Mouse (Mus musculus) heart, embryonic 14.5 days (tissue): ENCODE results near the gene 4930556J24Rik. TPM values are rescaled to one million over a fixed set of nuclear protein-coding genes. Genes with fewer than 3 reads are reported as not detected.
"Not testable (repeated sequence)": the region's sequence is repeated elsewhere in the genome, so short reads cannot be mapped to it uniquely, and the experiment has no call there.

Source experiments
- ATAC-seq: fragments of 200-750 bp; cut with Nextera tagmentation; 2 replicates; pipeline ENCODE4 v1.8.0; 2017; ENCODE audit warnings: low read depth, moderate TSS enrichment; ENCODE audit not compliant: insufficient number of reproducible peaks, insufficient read depth, low FRiP score
- H3K27ac ChIP-seq, 2 experiments: fragments of 200-500 bp in 1 of 2; fragments of 300-500 bp in 1 of 2; sonication (generic) in 1 of 2; replicated peaks in 1 of 2; 2 replicates each; pipeline ENCODE4 v1.5.1; 2012 to 2014; ENCODE audit warnings: low read depth in 2 of 2, low read length in 2 of 2, control low read depth in 1 of 2, mild to moderate bottlenecking in 1 of 2, mixed read lengths in 1 of 2; ENCODE audit not compliant: control insufficient read depth in 1 of 2, insufficient read depth in 1 of 2
- H3K27me3 ChIP-seq: fragments of 300-500 bp; sonication (generic); 2 replicates; pipeline ENCODE4 v1.6.1; 2014; ENCODE audit warnings: mild to moderate bottlenecking, low read length, control low read depth; ENCODE audit not compliant: control insufficient read depth, insufficient read depth
- H3K36me3 ChIP-seq: fragments of 300-500 bp; sonication (generic); 2 replicates; pipeline ENCODE4 v1.6.1; 2014; ENCODE audit warnings: mild to moderate bottlenecking, control low read depth, low read length, mixed read lengths; ENCODE audit not compliant: control insufficient read depth, insufficient read depth
- H3K4me1 ChIP-seq, 2 experiments: fragments of 200-500 bp in 1 of 2; fragments of 300-500 bp in 1 of 2; sonication (generic) in 1 of 2; 2 replicates each; pipeline ENCODE4 v1.6.1; 2012 to 2014; ENCODE audit warnings: low read length in 2 of 2, control low read depth in 1 of 2, mixed read lengths in 1 of 2; ENCODE audit not compliant: control insufficient read depth in 2 of 2, insufficient read depth in 2 of 2
- H3K4me2 ChIP-seq: fragments of 300-500 bp; sonication (generic); 2 replicates; pipeline ENCODE4 v1.6.1; 2014; ENCODE audit warnings: mild to moderate bottlenecking, low read length
- H3K4me3 ChIP-seq, 2 experiments: fragments of 200-500 bp in 1 of 2; fragments of 300-500 bp in 1 of 2; sonication (generic) in 1 of 2; 2 replicates each; pipeline ENCODE4 v1.5.1; 2012 to 2014; ENCODE audit warnings: low read length in 2 of 2, mild to moderate bottlenecking in 2 of 2, control low read depth in 1 of 2, low read depth in 1 of 2, moderate library complexity in 1 of 2; ENCODE audit not compliant: control insufficient read depth in 1 of 2, insufficient read depth in 1 of 2
- H3K9ac ChIP-seq: fragments of 300-500 bp; sonication (generic); 2 replicates; pipeline ENCODE4 v1.6.1; 2014; ENCODE audit warnings: mild to moderate bottlenecking, low read length
- H3K9me3 ChIP-seq: fragments of 300-500 bp; sonication (generic); 2 replicates; pipeline ENCODE4 v1.6.1; 2016; ENCODE audit warnings: low read length, control low read depth; ENCODE audit not compliant: control insufficient read depth
- WGBS: fragments of 180-500 bp; shearing (Covaris S2); extraction: QIAGEN DNeasy Blood & Tissue Kit; methylation state at CpG from one replicate; pipeline ENCODE4 v1.1.7; 2014; 5-methylcytosine and 5-hydroxymethylcytosine counted together
- polyA plus RNA-seq: library from polyadenylated mRNA; unstranded; fragments of >200 nt; fragmentation: Nextera tagmentation; extraction: Ambion mirVana; gene quantifications from 2 replicates; pipeline ENCODE4 v1.2.1, GENCODE M21; 2014

4930556J24Rik gene
- polyA plus RNA-seq: not detected in 2 replicates

- H3K4me1 ChIP-seq: no peaks in the 10 kb centered on the region
- no peak within 1 kb of the TSS for H3K9ac ChIP-seq
- H3K27ac ChIP-seq: no peak within 1 kb of the TSS
- no peak within 1 kb of the TSS for H3K4me3 ChIP-seq
- ATAC-seq: no peak
- WGBS: 96% methylated on average over 6 of the region's 6 CpGs
- H3K36me3 ChIP-seq: peaks cover 90% of the 10 kb centered on the region
- no peaks in the 10 kb centered on the region for H3K27me3 ChIP-seq
- no peaks in the 10 kb centered on the region for H3K9me3 ChIP-seq
- H3K4me2 ChIP-seq: no peak within 1 kb of the TSS
Observed at GRCm38 (mm10) chr11:3976678-3977077, at the start of gene 4930556J24Rik. Gene 4930556J24Rik, minus strand, starts transcription at chr11:3976778.

DNA sequence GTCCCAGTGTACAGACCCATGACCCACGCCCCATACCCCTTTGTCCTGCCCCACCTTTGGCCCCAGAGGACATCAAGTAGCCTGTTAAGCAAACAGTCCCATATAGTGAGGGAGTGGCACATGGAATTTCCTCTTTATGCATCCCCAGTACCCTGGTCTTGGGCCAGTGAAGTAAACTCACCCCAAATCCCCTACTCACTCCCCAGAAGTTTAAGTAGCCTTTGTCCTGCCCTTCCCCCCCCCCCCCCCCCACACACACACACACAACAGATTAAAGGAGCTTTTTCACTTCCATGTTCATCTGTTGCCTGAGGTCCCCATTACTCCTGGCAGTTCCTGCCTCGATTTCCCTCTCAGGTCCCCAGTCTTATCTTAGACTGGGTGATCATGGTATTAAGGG is 46.7 kb upstream of the 4930556J24Rik start:
- ATAC-seq: no peak
- WGBS: 51% methylated on average over 2 of the region's 2 CpGs

DNA sequence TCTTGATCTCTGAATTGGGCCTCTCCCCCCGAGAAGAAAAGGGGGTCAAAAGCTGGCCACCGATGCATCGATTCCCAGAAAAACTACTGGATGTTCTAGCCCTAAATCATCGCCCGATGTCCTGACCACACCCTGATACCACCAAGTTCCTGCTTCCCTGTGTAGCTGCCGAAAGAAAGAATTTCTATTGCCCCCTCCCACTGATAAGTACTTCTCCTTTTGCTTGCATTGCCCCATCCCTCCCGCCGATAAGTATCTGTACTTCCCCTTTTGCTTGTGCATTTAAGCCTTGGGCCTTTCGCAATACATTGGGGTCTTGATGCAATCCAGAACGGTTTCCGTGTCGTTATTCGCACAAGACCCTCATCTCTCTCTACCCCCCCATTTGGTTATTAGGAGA is 45.5 kb upstream of the 4930556J24Rik start:
- not testable (repeated sequence) for ATAC-seq, H3K9me3 ChIP-seq, H3K4me2 ChIP-seq, H3K27ac ChIP-seq, H3K4me3 ChIP-seq, H3K36me3 ChIP-seq, H3K27me3 ChIP-seq, H3K9ac ChIP-seq, H3K4me1 ChIP-seq
- 84% methylated on average over 13 of the region's 13 CpGs for WGBS

More for the DNA sequence above, 46.7 kb upstream of the 4930556J24Rik start:
- Histone ChIP-seq H3K27me3 (no peaks in the 10 kb centered on the region), H3K27ac (no peak overlapping the region), H3K36me3 (no peaks in the 10 kb centered on the region), H3K4me3 (no peak overlapping the region), H3K9ac (no peak overlapping the region), H3K9me3 (no peaks in the 10 kb centered on the region), H3K4me2 (no peak overlapping the region), H3K4me1 (no peaks in the 10 kb centered on the region)

- H3K4me2 ChIP-seq: not testable (repeated sequence)
- WGBS: 83% methylated on average over 14 of the region's 14 CpGs
Observed at GRCm38 (mm10) chr11:4015796-4016195, 39.2 kb upstream of the 4930556J24Rik start.

DNA sequence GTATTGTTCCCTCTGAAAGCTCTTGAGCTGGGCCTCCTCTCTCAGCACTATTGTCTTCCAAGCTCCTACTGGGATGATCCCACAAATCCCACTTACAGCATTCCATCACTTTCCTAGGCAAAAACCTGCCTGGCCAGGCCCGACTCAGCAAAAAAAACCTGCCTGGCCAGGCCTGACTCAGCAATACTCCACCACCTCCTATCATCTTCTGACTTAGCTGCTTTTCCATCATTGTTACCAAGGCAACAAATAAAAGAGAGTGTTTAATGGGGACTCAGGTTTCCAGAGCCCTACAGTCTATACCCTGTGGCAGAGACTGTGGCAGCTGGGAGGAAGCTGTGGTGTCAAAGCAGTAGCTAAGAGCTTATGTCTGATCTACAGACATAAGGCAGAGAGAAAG is 36.0 kb upstream of the 4930556J24Rik start:
- H3K9ac ChIP-seq: no peak overlapping the region
- no peaks in the 10 kb centered on the region for H3K27me3 ChIP-seq
- no peak for ATAC-seq
- H3K4me1 ChIP-seq: no peaks in the 10 kb centered on the region
- no peaks in the 10 kb centered on the region for H3K36me3 ChIP-seq
- H3K4me3 ChIP-seq: no peak overlapping the region
- H3K4me2 ChIP-seq: no peak overlapping the region
- H3K27ac ChIP-seq: no peak overlapping the region
- WGBS: 68% methylated on average over 1 of the region's 1 CpGs
- H3K9me3 ChIP-seq: no peaks in the 10 kb centered on the region

More at GRCm38 (mm10) chr11:4015796-4016195, 39.2 kb upstream of the 4930556J24Rik start:
- not testable (repeated sequence) for H3K4me1 ChIP-seq, H3K9ac ChIP-seq, H3K4me3 ChIP-seq, H3K27ac ChIP-seq, ATAC-seq, H3K27me3 ChIP-seq, H3K36me3 ChIP-seq, H3K9me3 ChIP-seq

DNA sequence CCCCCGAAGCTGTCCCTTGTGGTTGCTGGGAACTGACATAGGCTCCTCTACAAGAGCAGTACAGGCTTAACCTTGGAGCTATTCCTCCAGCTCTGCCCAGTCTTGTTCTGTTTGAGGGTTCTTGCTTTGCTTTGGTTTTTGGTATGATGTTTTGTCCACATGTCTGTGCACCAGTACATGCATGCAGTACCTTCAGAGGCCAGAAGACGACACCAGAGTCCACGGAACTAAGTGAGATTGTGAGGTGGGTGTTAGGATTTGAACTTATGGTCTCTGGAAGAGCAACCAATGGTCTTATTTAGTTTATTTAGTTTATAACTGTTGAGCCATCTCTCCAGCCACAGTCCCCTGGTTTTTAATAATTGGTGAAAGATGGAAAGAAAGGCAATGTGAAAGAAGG is 29.9 kb upstream of the 4930556J24Rik start:
- Histone ChIP-seq H3K4me3 (no peak overlapping the region), H3K27me3 (no peaks in the 10 kb centered on the region), H3K27ac (no peak overlapping the region), H3K9me3 (no peaks in the 10 kb centered on the region), H3K36me3 (no peaks in the 10 kb centered on the region), H3K4me2 (no peak overlapping the region), H3K4me1 (no peaks in the 10 kb centered on the region), H3K9ac (no peak overlapping the region)
- WGBS: 77% methylated on average over 3 of the region's 3 CpGs
- no peak for ATAC-seq

- Histone ChIP-seq H3K4me2 (no peak overlapping the region), H3K4me3 (no peak overlapping the region), H3K27me3 (peaks cover 6% of the 10 kb centered on the region), H3K9ac (no peak overlapping the region), H3K36me3 (no peaks in the 10 kb centered on the region), H3K9me3 (no peaks in the 10 kb centered on the region), H3K27ac (no peak overlapping the region), H3K4me1 (no peaks in the 10 kb centered on the region)
- WGBS: 53% methylated on average over 5 of the region's 5 CpGs
- no peak for ATAC-seq
Observed at GRCm38 (mm10) chr11:4005220-4005805, 28.7 kb upstream of the 4930556J24Rik start.

DNA sequence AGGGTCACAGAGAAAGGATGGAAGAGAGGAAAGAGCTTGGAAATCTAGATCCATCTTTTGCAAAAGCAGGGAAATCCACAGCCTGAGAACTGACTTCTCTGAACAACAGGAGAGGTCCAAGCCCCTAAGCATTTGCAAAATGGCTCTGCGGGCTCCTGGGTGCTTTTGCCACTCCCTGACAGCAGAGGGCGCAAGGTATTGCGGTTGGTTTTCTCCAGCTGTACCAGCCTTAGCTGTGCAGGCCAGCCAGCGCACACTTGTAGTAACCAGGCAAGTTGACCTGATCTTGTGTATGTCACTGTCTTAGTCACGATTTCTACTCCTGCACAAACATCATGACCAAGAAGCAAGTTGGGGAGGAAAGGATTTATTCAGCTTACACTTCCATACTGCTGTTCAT is 25.0 kb upstream of the 4930556J24Rik start:
- peaks cover 7% of the 10 kb centered on the region in 2 experiments; a peak in 3 of 4 replicates for H3K4me1 ChIP-seq
- no peak overlapping the region for H3K9ac ChIP-seq
- no peak overlapping the region for H3K4me3 ChIP-seq
- peaks cover 43% of the 10 kb centered on the region for H3K27me3 ChIP-seq
- ATAC-seq: no peak
- H3K9me3 ChIP-seq: 0 out of 2 replicates have a peak, but pooled peaks cover 3% of the 10 kb centered on the region
- 8% methylated on average over 5 of the region's 5 CpGs for WGBS
- H3K4me2 ChIP-seq: no peak overlapping the region
- no peak overlapping the region for H3K27ac ChIP-seq
- H3K36me3 ChIP-seq: no peaks in the 10 kb centered on the region
